Mouse (Mus musculus): ENCODE data around the gene Qars. TPM values are rescaled to one million over a fixed set of nuclear protein-coding genes. Genes with fewer than 3 reads are reported as not detected.

The Qars gene
- polyA plus RNA-seq, 1 experiment from 2014 or later, result 56.6 TPM

- H3K9me3 ChIP-seq (replicated peaks; ENCODE audit: control insufficient read depth, low read length, poor library complexity, severe bottlenecking), result no peaks in the 10 kb centered on the region
- no peak overlapping the region for H3K27ac ChIP-seq (ENCODE audit: low read length)
- 97% methylated on average over 3 of the region's 3 CpGs for WGBS
- no peaks in the 10 kb centered on the region for H3K27me3 ChIP-seq (ENCODE audit: control insufficient read depth, insufficient read depth, low read depth, low read length)
- no peak for ATAC-seq
- H3K4me2 ChIP-seq (ENCODE audit: low read length), result no peak overlapping the region
- no peak overlapping the region for H3K4me3 ChIP-seq (ENCODE audit: low read depth, low read length)
- H3K36me3 ChIP-seq (ENCODE audit: control insufficient read depth, insufficient read depth, low read length), result peaks cover 33% of the 10 kb centered on the region
- H3K9ac ChIP-seq (ENCODE audit: low read depth, low read length), result no peak overlapping the region
- no peaks in the 10 kb centered on the region for H3K4me1 ChIP-seq (ENCODE audit: control insufficient read depth, insufficient read depth, low read length)
Observed at GRCm38 (mm10) chr9:108545986-108546385, 38.5 kb downstream of the Qars start.

GRCm38 (mm10) chr9:108546875-108547274, 39.4 kb downstream of the Qars start:
- Histone ChIP-seq H3K36me3 (ENCODE audit: control insufficient read depth, insufficient read depth, low read length) (peaks cover 30% of the 10 kb centered on the region), H3K27ac (ENCODE audit: low read length) (no peak overlapping the region), H3K4me2 (ENCODE audit: low read length) (no peak overlapping the region), H3K4me1 (ENCODE audit: control insufficient read depth, insufficient read depth, low read length) (no peaks in the 10 kb centered on the region), H3K9me3 (replicated peaks; ENCODE audit: control insufficient read depth, low read length, poor library complexity, severe bottlenecking) (no peaks in the 10 kb centered on the region), H3K4me3 (ENCODE audit: low read depth, low read length) (no peak overlapping the region), H3K27me3 (ENCODE audit: control insufficient read depth, insufficient read depth, low read depth, low read length) (no peaks in the 10 kb centered on the region), H3K9ac (ENCODE audit: low read depth, low read length) (no peak overlapping the region)
- ATAC-seq, result no peak
- 97% methylated on average over 1 of the region's 1 CpGs for WGBS

GRCm38 (mm10) chr9:108559169-108559568, 51.7 kb downstream of the Qars start:
- Histone ChIP-seq H3K27ac (ENCODE audit: low read length) (no peak overlapping the region), H3K27me3 (ENCODE audit: control insufficient read depth, insufficient read depth, low read depth, low read length) (no peaks in the 10 kb centered on the region), H3K4me2 (ENCODE audit: low read length) (no peak overlapping the region), H3K4me3 (ENCODE audit: low read depth, low read length) (no peak overlapping the region), H3K4me1 (ENCODE audit: control insufficient read depth, insufficient read depth, low read length) (peaks cover 13% of the 10 kb centered on the region), H3K9me3 (replicated peaks; ENCODE audit: control insufficient read depth, low read length, poor library complexity, severe bottlenecking) (no peaks in the 10 kb centered on the region), H3K36me3 (ENCODE audit: control insufficient read depth, insufficient read depth, low read length) (peaks cover 25% of the 10 kb centered on the region), H3K9ac (ENCODE audit: low read depth, low read length) (no peak overlapping the region)
- WGBS, result 94% methylated on average over 4 of the region's 4 CpGs
- ATAC-seq, result no peak

GRCm38 (mm10) chr9:108560227-108560841, 52.8 kb downstream of the Qars start, which contains the start of gene Impdh2:
Gene Impdh2, plus strand, starts transcription at chr9:108560286.
- Histone ChIP-seq H3K4me3 (ENCODE audit: low read depth, low read length) (peak within 1 kb of the TSS; percentile 47), H3K9me3 (replicated peaks; ENCODE audit: control insufficient read depth, low read length, poor library complexity, severe bottlenecking) (no peaks in the 10 kb centered on the region), H3K27ac (ENCODE audit: low read length) (peak within 1 kb of the TSS; percentile 62), H3K4me2 (ENCODE audit: low read length) (peak within 1 kb of the TSS; percentile 79), H3K4me1 (ENCODE audit: control insufficient read depth, insufficient read depth, low read length) (peaks cover 13% of the 10 kb centered on the region), H3K36me3 (ENCODE audit: control insufficient read depth, insufficient read depth, low read length) (peaks cover 29% of the 10 kb centered on the region), H3K27me3 (ENCODE audit: control insufficient read depth, insufficient read depth, low read depth, low read length) (no peaks in the 10 kb centered on the region), H3K9ac (ENCODE audit: low read depth, low read length) (peak within 1 kb of the TSS; percentile 64)
- 0% methylated on average over 52 of the region's 53 CpGs for WGBS
- peak; percentile 99 for ATAC-seq

- peaks cover 30% of the 10 kb centered on the region for H3K4me1 ChIP-seq (ENCODE audit: control insufficient read depth, insufficient read depth, low read length)
Observed at GRCm38 (mm10) chr9:108563671-108564070, 56.2 kb downstream of the Qars start.

GRCm38 (mm10) chr9:108564131-108564530, 56.6 kb downstream of the Qars start:
- Histone ChIP-seq H3K9me3 (replicated peaks; ENCODE audit: control insufficient read depth, low read length, poor library complexity, severe bottlenecking) (no peaks in the 10 kb centered on the region), H3K4me2 (ENCODE audit: low read length) (no peak overlapping the region), H3K27ac (ENCODE audit: low read length) (no peak overlapping the region), H3K4me1 (ENCODE audit: control insufficient read depth, insufficient read depth, low read length) (peaks cover 31% of the 10 kb centered on the region), H3K36me3 (ENCODE audit: control insufficient read depth, insufficient read depth, low read length) (peaks cover 10% of the 10 kb centered on the region), H3K4me3 (ENCODE audit: low read depth, low read length) (no peak overlapping the region), H3K27me3 (ENCODE audit: control insufficient read depth, insufficient read depth, low read depth, low read length) (no peaks in the 10 kb centered on the region), H3K9ac (ENCODE audit: low read depth, low read length) (no peak overlapping the region)
- WGBS, result 88% methylated on average over 7 of the region's 7 CpGs
- no peak for ATAC-seq

More at GRCm38 (mm10) chr9:108563671-108564070, 56.2 kb downstream of the Qars start:
- Histone ChIP-seq H3K36me3 (ENCODE audit: control insufficient read depth, insufficient read depth, low read length) (peaks cover 10% of the 10 kb centered on the region), H3K4me2 (ENCODE audit: low read length) (no peak overlapping the region), H3K9ac (ENCODE audit: low read depth, low read length) (no peak overlapping the region), H3K27me3 (ENCODE audit: control insufficient read depth, insufficient read depth, low read depth, low read length) (no peaks in the 10 kb centered on the region), H3K27ac (ENCODE audit: low read length) (no peak overlapping the region), H3K9me3 (replicated peaks; ENCODE audit: control insufficient read depth, low read length, poor library complexity, severe bottlenecking) (no peaks in the 10 kb centered on the region), H3K4me3 (ENCODE audit: low read depth, low read length) (no peak overlapping the region)
- 93% methylated on average over 8 of the region's 8 CpGs for WGBS
- no peak for ATAC-seq

Other genes with a start within 250 kb of the Qars start
- gene Dag1, start 243.7 kb upstream of the Qars start, polyA plus RNA-seq (2015; fragmentation: Nextera tagmentation; extraction: Ambion mirVana), result 67.9 and 79.5 TPM in 2 replicates
- gene Nicn1, start 217.3 kb upstream of the Qars start, polyA plus RNA-seq (2015; fragmentation: Nextera tagmentation; extraction: Ambion mirVana), result 149 and 163 TPM in 2 replicates
- gene Amt, start 210.9 kb upstream of the Qars start, polyA plus RNA-seq (2015; fragmentation: Nextera tagmentation; extraction: Ambion mirVana), result 30.2 and 33.6 TPM in 2 replicates
- gene Rhoa, start 201.6 kb upstream of the Qars start, polyA plus RNA-seq (2015; fragmentation: Nextera tagmentation; extraction: Ambion mirVana), result 273 and 286 TPM in 2 replicates
- 47.9 and 49.2 TPM in 2 replicates for gene Tcta, start 201.5 kb upstream of the Qars start, polyA plus RNA-seq (2015; fragmentation: Nextera tagmentation; extraction: Ambion mirVana)
- gene Gpx1, start 168.8 kb upstream of the Qars start, polyA plus RNA-seq (2015; fragmentation: Nextera tagmentation; extraction: Ambion mirVana), result 434 and 456 TPM in 2 replicates
- 126 and 142 TPM in 2 replicates for gene Usp4, start 159.9 kb upstream of the Qars start, polyA plus RNA-seq (2015; fragmentation: Nextera tagmentation; extraction: Ambion mirVana)
- gene 1700102P08Rik, start 114.9 kb upstream of the Qars start, polyA plus RNA-seq (2015; fragmentation: Nextera tagmentation; extraction: Ambion mirVana), result 2.3 and 2.5 TPM in 2 replicates
- 1.7 and 2.6 TPM in 2 replicates for gene Ccdc36, start 79.2 kb upstream of the Qars start, polyA plus RNA-seq (2015; fragmentation: Nextera tagmentation; extraction: Ambion mirVana)
- not detected in 2 replicates for gene BC048562, start 71.2 kb upstream of the Qars start, polyA plus RNA-seq (2015; fragmentation: Nextera tagmentation; extraction: Ambion mirVana)
- gene Ccdc71, start 47.2 kb upstream of the Qars start, polyA plus RNA-seq (2015; fragmentation: Nextera tagmentation; extraction: Ambion mirVana), result 65.2 and 69.3 TPM in 2 replicates
- gene Klhdc8b, start 46.1 kb upstream of the Qars start, polyA plus RNA-seq (2015; fragmentation: Nextera tagmentation; extraction: Ambion mirVana), result 72.6 and 81.0 TPM in 2 replicates
- 18.6 and 19.3 TPM in 2 replicates for gene Lamb2, start 28.0 kb upstream of the Qars start, polyA plus RNA-seq (2015; fragmentation: Nextera tagmentation; extraction: Ambion mirVana)
- 68.6 and 71.5 TPM in 2 replicates for gene Usp19, start 17.1 kb upstream of the Qars start, polyA plus RNA-seq (2015; fragmentation: Nextera tagmentation; extraction: Ambion mirVana)
- 119 and 132 TPM in 2 replicates for gene Qrich1, start 9.1 kb downstream of the Qars start, polyA plus RNA-seq (2015; fragmentation: Nextera tagmentation; extraction: Ambion mirVana)
- gene Impdh2, start 52.6 kb downstream of the Qars start, polyA plus RNA-seq (2015; fragmentation: Nextera tagmentation; extraction: Ambion mirVana), result 92.7 and 93.9 TPM in 2 replicates
- gene Ndufaf3, start 59.7 kb downstream of the Qars start, polyA plus RNA-seq (2015; fragmentation: Nextera tagmentation; extraction: Ambion mirVana), result 77.2 and 79.4 TPM in 2 replicates
- gene Dalrd3, start 62.2 kb downstream of the Qars start, polyA plus RNA-seq (2015; fragmentation: Nextera tagmentation; extraction: Ambion mirVana), result 350 and 361 TPM in 2 replicates
- 420 and 427 TPM in 2 replicates for gene Wdr6, start 71.0 kb downstream of the Qars start, polyA plus RNA-seq (2015; fragmentation: Nextera tagmentation; extraction: Ambion mirVana)
- gene P4htm, start 90.0 kb downstream of the Qars start, polyA plus RNA-seq (2015; fragmentation: Nextera tagmentation; extraction: Ambion mirVana), result 39.2 and 43.1 TPM in 2 replicates
- 48.8 and 50.4 TPM in 2 replicates for gene Arih2, start 141.7 kb downstream of the Qars start, polyA plus RNA-seq (2015; fragmentation: Nextera tagmentation; extraction: Ambion mirVana)
- gene Slc25a20, start 154.4 kb downstream of the Qars start, polyA plus RNA-seq (2015; fragmentation: Nextera tagmentation; extraction: Ambion mirVana), result 44.9 and 45.2 TPM in 2 replicates
- 57.3 and 69.1 TPM in 2 replicates for gene Prkar2a, start 181.6 kb downstream of the Qars start, polyA plus RNA-seq (2015; fragmentation: Nextera tagmentation; extraction: Ambion mirVana)